Mouse (Mus musculus) megakaryocyte, embryonic 14.5 days (primary cell): ENCODE data around the gene Lhfpl2.

Source experiments
- FLI1 ChIP-seq: IDR thresholded peaks from 2 replicates; pipeline ENCODE4 v1.6.1; 2012; ENCODE audit warnings: low read length, inconsistent platforms, mixed read lengths
- GATA1 ChIP-seq: IDR thresholded peaks from 3 replicates; pipeline ENCODE4 v1.6.1; 2012; ENCODE audit warnings: mixed read lengths, low read length, inconsistent platforms, borderline replicate concordance

- TF ChIP-seq GATA1 = no peak
- TF ChIP-seq FLI1 = no peak
Measured at GRCm38 (mm10) chr13:94038052-94038340, 19.6 kb upstream of the Lhfpl2 start.
